ENCODE assay signal across 8 mouse cellular contexts in genomic region chr11:112781035-112781911, GRCm38 (mm10). TPM values are rescaled to one million over a fixed set of nuclear protein-coding genes. Genes with fewer than 3 reads are reported as not detected.
DNase-seq lines count a peak whose midpoint lies in the region; ATAC-seq and TF ChIP-seq lines count a peak whose summit lies in the region.
"Had no signal": no experiment of that assay in that cellular context is flagged by ENCODE, and none has a peak within 500 bp of the region (broad histone marks: within the 10 kb centered on the region; RNA-seq: fewer than 3 reads in every experiment).

No protein-coding gene starts in this region.

- H3K79me2 ChIP-seq in heart, adult 2 months (replicated peaks; ENCODE audit: control insufficient read depth, insufficient read depth, low read length), result no peaks in the 10 kb centered on the region

- no peak for TF ChIP-seq POLR2A in heart, adult 2 months (IDR thresholded peaks at IDR 0.05; ENCODE audit: insufficient read depth, low read depth, low read length)

- no peak for TF ChIP-seq CTCF in heart, adult 2 months (IDR thresholded peaks at IDR 0.05)

- H3K4me1 ChIP-seq in embryonic facial prominence, embryonic 10.5 days, result peaks cover 75% of the 10 kb centered on the region
- no peaks in the 10 kb centered on the region; the same call in 1 of the 2 replicates for H3K4me1 ChIP-seq in heart, adult 2 months (ENCODE audit: control insufficient read depth, insufficient read depth, low read length)
- peaks cover 48% of the 10 kb centered on the region for H3K4me1 ChIP-seq in kidney, embryonic 15.5 days

- H3K27me3 ChIP-seq in embryonic facial prominence, embryonic 10.5 days (replicated peaks; ENCODE audit: low read depth, poor library complexity, severe bottlenecking), result peaks cover 38% of the 10 kb centered on the region
- H3K27me3 ChIP-seq in heart, adult 2 months (ENCODE audit: control insufficient read depth, insufficient read depth, low read length), result peaks cover 29% of the 10 kb centered on the region
- H3K27me3 ChIP-seq in kidney, embryonic 15.5 days, result peaks cover 65% of the 10 kb centered on the region

- peak; percentile 17; the same call in 1 of the 2 replicates for ATAC-seq in kidney, embryonic 15.5 days (replicated peaks; ENCODE audit: low FRiP score)
- ATAC-seq in CD4-positive, CD25-positive, alpha-beta regulatory T cell, adult 4 months, result no peak

- peak overlapping the region; percentile 93 for H3K4me3 ChIP-seq in embryonic facial prominence, embryonic 10.5 days
- no peak overlapping the region for H3K4me3 ChIP-seq in heart, adult 2 months
- H3K4me3 ChIP-seq in kidney, embryonic 15.5 days (replicated peaks), result peak overlapping the region; percentile 57
- H3K4me3 ChIP-seq: erythroblast, embryonic 14.5 days had no signal

- no peak overlapping the region for H3K9ac ChIP-seq in heart, adult 2 months (ENCODE audit: low read depth, low read length)
- peak overlapping the region; percentile 33 for H3K9ac ChIP-seq in kidney, embryonic 15.5 days

- no peaks in the 10 kb centered on the region for H3K9me3 ChIP-seq in embryonic facial prominence, embryonic 10.5 days
- no peaks in the 10 kb centered on the region for H3K9me3 ChIP-seq in kidney, embryonic 15.5 days (replicated peaks)

- peaks cover 21% of the 10 kb centered on the region for H3K36me3 ChIP-seq in embryonic facial prominence, embryonic 10.5 days (replicated peaks)
- no peaks in the 10 kb centered on the region for H3K36me3 ChIP-seq in heart, adult 2 months (ENCODE audit: control insufficient read depth, insufficient read depth, low read length)
- no peaks in the 10 kb centered on the region for H3K36me3 ChIP-seq in kidney, embryonic 15.5 days

- under 1% methylated on average over 49 of the region's 49 CpGs for whole genome bisulfite sequencing in embryonic facial prominence, embryonic 10.5 days
- 3% methylated on average over 49 of the region's 49 CpGs for WGBS in heart, adult 2 months
- 2% methylated on average over 44 of the region's 49 CpGs for WGBS in kidney, embryonic 15.5 days

- DNase-seq in adipocyte (ENCODE audit: low spot score) (peak; percentile 35), liver (peak; percentile 13)
- peak; percentile 74 for DNase-seq in embryonic facial prominence, embryonic 10.5 days (ENCODE audit: low spot score)
- DNase-seq in heart, adult 2 months, result peak; percentile 60 to 63
- DNase-seq in neural tube, embryonic 10.5 days (ENCODE audit: extremely low spot score, low spot score), result peak; percentile 79

- peak overlapping the region; percentile 85 for H3K4me2 ChIP-seq in kidney, embryonic 15.5 days

- intact Hi-C loops in heart, adult 2 months (cut with DNase I), result loop anchor here (5.0 kb wide), 2 partner anchors 71 to 1124 kb away; no protein-coding TSS in a partner anchor

- TF ChIP-seq EP300 in heart, adult 2 months (IDR thresholded peaks at IDR 0.05; ENCODE audit: insufficient read depth, low read depth, low read length), result no peak

- peak overlapping the region; percentile 94 for H3K27ac ChIP-seq in embryonic facial prominence, embryonic 10.5 days (replicated peaks)
- H3K27ac ChIP-seq in heart, adult 2 months, result no peak overlapping the region
- H3K27ac ChIP-seq in kidney, embryonic 15.5 days, result peak overlapping the region; percentile 85

RNA-seq across cellular contexts. Expression of gene Sox9, which starts 0.8 kb away (rescaled TPM):
- 108 and 112 TPM in 2 replicates for polyA plus RNA-seq in embryonic facial prominence, embryonic 10.5 days (2016; fragmentation: Nextera tagmentation; extraction: Ambion mirVana)
- total RNA-seq in heart, adult 2 months (2021), result 1 to 10 TPM; 1.3 to 1.5 TPM
- polyA plus RNA-seq in heart, adult 2 months (2012; rRNA removed), result 1.9 and 2.7 TPM in 2 replicates
- polyA plus RNA-seq in kidney, embryonic 15.5 days (2015; fragmentation: Nextera tagmentation; extraction: Ambion mirVana), result 36.2 and 37.9 TPM in 2 replicates
- not detected for polyA plus RNA-seq in CD4-positive, CD25-positive, alpha-beta regulatory T cell, adult 4 months (2017; shearing (Covaris generic))
- polyA plus RNA-seq: erythroblast, embryonic 14.5 days had no signal

Comparison
In these comparisons a context has a peak if more than half of its experiments do, and no peak if none do; other contexts are left out.
1. DNase-seq: peak in every context shown above with its lines; median percentile 79 in neural tube, embryonic 10.5 days; 74 in embryonic facial prominence, embryonic 10.5 days; 62 in heart, adult 2 months; 35 in adipocyte; 13 in liver.
2. RNA of gene Sox9, which starts 0.8 kb away (polyA plus RNA-seq): 108 to 112 TPM in embryonic facial prominence, embryonic 10.5 days and 36.2 to 37.9 TPM in kidney, embryonic 15.5 days; 1.9 to 2.7 TPM in heart, adult 2 months and not detected in CD4-positive, CD25-positive, alpha-beta regulatory T cell, adult 4 months; every median in the first group is over 10 times any median in the second.